Mouse (Mus musculus): ENCODE data around the gene Ctsh.
"Not testable (repeated sequence)": the region's sequence is repeated elsewhere in the genome, so short reads cannot be mapped to it uniquely, and the experiment has no call there.

Ctsh gene

DNA sequence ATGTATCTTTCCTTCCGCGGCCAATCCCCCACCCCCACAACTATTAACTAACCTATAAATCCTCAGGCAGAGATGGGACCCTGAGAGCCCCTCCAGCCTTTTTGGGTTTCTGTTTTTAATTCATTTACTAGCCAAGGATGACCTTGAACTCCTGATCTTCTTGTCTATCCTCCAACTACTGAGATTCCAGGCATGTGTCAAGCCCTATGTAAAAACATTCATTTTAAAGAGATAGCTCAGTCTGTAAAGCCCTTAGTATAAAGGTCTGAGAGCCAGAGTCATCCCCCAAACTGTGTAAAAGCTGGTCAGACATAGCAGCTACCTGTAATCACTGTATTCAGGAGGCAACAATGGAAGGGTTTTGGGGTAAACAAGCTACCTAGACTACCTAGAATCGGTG lies 2.0 kb downstream of the Ctsh start:
- no peak for ATAC-seq (ENCODE audit: insufficient number of reproducible peaks, low FRiP score, low TSS enrichment)

GRCm38 (mm10) chr9:90056716-90057115 lies 2.8 kb downstream of the Ctsh start:
- ATAC-seq (ENCODE audit: insufficient number of reproducible peaks, low FRiP score, low TSS enrichment): no peak

- ATAC-seq (ENCODE audit: insufficient number of reproducible peaks, low FRiP score, low TSS enrichment): no peak
Measured at GRCm38 (mm10) chr9:90059828-90060573, 6.0 kb downstream of the Ctsh start.

GRCm38 (mm10) chr9:90060574-90060875 lies 6.6 kb downstream of the Ctsh start:
- ATAC-seq (ENCODE audit: insufficient number of reproducible peaks, low FRiP score, low TSS enrichment): no peak

- ATAC-seq (ENCODE audit: insufficient number of reproducible peaks, low FRiP score, low TSS enrichment): not testable (repeated sequence)
Measured at GRCm38 (mm10) chr9:90060932-90061331, 7.0 kb downstream of the Ctsh start.

- no peak for ATAC-seq (ENCODE audit: insufficient number of reproducible peaks, low FRiP score, low TSS enrichment)
Measured at GRCm38 (mm10) chr9:90067341-90067740, 13.4 kb downstream of the Ctsh start.

- ATAC-seq (ENCODE audit: insufficient number of reproducible peaks, low FRiP score, low TSS enrichment): no peak
Measured at GRCm38 (mm10) chr9:90068786-90069185, 14.8 kb downstream of the Ctsh start.

DNA sequence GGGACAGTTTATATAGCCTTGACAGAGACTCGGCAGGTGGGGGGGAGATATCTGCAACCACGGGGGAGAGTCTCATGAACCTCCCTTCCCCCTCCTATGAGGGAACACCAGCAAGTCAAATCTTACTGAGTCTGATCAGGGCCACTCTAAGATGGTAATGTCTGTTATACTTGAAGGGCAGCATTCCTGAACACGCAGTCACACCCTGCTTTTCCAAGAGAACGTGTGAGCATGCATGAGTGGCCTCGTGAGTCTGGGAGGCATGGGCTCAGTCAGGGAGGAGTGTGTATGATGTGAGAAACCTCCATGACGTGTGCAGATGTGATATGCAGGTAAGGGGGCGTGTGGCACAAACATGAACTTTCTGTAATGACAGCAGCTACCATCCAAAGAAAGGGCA lies 15.5 kb downstream of the Ctsh start:
- no peak for ATAC-seq (ENCODE audit: insufficient number of reproducible peaks, low FRiP score, low TSS enrichment)

- ATAC-seq (ENCODE audit: insufficient number of reproducible peaks, low FRiP score, low TSS enrichment): no peak
Measured at GRCm38 (mm10) chr9:90070174-90070573, 16.2 kb downstream of the Ctsh start.

- ATAC-seq (ENCODE audit: insufficient number of reproducible peaks, low FRiP score, low TSS enrichment): no peak
Measured at GRCm38 (mm10) chr9:90075336-90075735, 21.4 kb downstream of the Ctsh start.

DNA sequence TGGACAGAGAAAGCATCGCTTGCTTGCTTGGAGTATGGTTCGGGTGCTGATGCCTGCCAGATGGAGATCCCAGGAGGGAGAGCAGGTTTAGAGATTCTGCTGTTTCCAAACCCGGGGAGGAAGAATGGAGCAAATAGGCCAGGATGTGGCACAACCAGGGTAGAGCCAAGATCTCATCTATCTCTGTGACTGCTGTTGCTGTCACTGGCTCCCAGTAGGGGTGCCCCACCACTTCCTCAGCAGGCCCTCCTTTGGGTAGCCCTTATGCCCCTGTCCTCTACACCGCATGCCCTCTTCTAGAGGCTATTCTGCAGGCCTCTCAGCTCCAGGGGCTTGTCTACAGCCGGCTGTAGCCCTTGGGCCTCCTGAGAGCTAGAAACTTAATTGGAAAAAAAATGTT lies 22.2 kb downstream of the Ctsh start:
- ATAC-seq (ENCODE audit: insufficient number of reproducible peaks, low FRiP score, low TSS enrichment): no peak

GRCm38 (mm10) chr9:90076849-90077461 lies 23.0 kb downstream of the Ctsh start:
- no peak for ATAC-seq (ENCODE audit: insufficient number of reproducible peaks, low FRiP score, low TSS enrichment)

DNA sequence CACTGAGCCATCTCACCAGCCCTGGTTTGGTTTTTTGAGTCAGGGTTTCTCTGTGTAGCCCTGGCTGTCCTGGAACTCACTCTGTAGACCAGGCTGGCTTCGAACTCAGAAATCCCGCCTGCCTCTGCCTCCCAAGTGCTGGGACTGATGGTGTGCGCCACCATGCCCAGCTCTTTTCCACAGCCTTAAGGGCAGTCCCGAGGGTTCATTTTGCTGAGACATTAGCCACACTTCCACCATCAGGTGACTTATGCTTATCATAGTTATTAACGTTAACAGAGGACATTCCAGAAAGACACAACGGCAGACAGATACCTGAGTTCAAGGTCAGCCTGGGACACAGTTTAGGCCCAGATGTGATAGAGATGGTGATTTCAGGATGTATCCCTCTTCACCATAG lies 28.0 kb downstream of the Ctsh start:
- ATAC-seq (ENCODE audit: insufficient number of reproducible peaks, low FRiP score, low TSS enrichment): not testable (repeated sequence)

DNA sequence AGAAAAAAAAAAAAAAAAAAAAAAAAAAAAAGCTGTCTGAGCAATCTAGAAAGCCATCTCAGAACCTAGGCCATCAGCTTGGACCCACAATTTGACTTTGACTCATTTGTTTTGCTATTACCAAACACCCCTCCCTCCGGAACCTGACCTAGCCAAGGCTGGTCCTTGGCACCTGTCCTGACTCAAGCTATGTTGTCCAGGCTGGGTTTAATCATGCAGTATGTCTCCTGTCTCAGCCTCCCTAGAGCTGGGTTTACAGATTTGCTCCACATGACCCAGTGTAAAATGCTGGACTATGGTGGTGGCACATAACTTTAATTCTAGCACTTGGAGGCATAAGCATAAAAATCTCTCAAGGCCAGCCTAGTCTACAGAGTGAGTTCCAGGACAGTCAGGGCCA lies 29.0 kb downstream of the Ctsh start:
- ATAC-seq (ENCODE audit: insufficient number of reproducible peaks, low FRiP score, low TSS enrichment): no peak

- ATAC-seq (ENCODE audit: insufficient number of reproducible peaks, low FRiP score, low TSS enrichment): no peak
Measured at GRCm38 (mm10) chr9:90084152-90084551, 30.2 kb downstream of the Ctsh start.

DNA sequence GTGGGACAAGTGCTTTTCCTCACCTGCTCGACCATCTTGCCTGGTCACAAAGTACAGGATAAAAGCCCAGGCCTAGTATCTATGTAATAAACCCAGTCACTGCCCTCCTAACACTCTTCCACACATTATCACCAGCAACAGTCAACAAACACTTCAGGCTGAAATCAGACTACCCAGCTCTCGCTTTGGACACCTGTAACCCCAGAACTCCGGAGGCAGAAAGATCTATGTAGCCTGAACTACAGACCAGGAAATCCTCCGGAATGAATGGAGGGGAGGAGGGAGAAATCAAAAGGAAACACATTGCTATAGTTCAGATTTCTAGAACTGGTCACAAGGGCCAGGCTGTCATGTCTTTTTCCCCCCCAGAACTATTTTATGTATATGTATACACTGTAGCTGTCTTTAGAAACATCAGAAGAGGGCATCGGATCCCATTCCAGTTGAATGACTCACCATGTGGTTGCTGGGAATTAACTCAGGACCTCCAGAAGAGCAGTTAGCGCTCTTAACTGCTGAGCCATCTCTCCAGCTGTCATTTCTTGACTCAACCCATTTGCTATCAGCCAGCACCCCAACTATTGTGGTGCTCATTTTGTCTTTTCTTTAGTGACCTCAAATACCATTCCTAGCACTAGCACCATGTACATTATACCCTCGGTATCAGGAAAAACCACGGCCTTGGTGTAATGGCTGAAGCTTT lies 31.0 kb downstream of the Ctsh start:
- ATAC-seq (ENCODE audit: insufficient number of reproducible peaks, low FRiP score, low TSS enrichment): no peak

DNA sequence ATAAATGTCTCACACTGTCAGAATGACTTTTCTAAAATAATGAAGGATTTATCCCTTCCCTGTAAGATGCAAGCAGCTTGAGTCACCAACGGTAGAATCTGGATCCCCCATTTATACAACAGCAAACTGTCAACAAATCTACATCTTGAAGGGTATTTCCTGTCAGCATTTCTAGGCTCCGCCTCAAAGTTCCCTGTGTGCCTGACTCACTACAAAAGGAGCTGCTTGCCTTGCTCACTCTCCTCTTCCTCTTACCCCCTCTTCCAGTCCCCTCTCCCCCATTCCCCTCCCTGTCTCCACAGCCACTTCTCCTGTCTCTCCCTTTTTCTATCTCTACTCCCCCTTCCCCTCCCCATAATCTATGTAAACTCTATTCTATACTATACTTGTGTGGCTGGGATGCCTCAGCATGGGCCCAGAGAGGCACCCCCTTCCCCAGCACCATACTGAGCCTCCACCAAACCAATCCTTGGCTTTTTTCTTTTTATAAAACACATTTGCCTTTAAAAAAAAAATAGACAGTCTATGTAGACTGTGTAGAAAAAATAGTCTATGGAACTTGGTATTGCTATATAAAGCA lies 34.0 kb downstream of the Ctsh start:
- ATAC-seq (ENCODE audit: insufficient number of reproducible peaks, low FRiP score, low TSS enrichment): no peak

DNA sequence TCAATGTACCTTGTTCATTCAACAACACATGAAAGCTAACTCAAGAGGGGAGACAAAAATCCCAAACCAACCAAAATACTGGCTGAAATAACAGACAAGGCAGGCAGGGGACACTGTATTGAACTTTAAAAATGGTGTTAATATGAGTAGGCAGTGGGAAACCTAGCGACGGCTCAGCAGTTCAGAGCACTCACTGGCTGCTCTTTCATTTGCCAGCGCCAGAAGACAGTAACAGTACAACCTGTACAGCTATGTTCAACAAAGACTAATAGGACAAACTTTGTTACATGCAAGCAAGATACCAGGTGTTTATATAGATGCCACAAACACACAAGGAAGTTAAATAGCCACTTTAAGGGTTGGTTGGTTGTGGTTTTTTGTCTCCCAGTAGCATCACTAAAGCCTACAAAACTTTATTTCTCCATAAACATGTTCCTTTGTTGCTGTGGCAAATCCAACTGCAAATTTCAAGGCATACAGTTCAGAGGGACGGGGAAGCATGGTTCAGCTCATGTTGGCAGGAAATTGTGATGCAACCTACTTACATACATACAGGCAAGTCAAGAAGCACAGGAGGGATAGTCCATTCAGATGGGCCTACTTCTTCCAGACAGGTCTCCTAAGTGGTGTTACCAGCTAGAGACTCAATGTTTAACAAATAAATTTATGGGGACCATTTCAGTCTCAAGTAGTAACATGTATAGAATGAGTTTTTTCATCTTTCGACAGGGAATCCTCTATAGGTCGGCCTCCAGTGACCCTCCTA lies 35.6 kb downstream of the Ctsh start:
- ATAC-seq (ENCODE audit: insufficient number of reproducible peaks, low FRiP score, low TSS enrichment): no peak

- ATAC-seq (ENCODE audit: insufficient number of reproducible peaks, low FRiP score, low TSS enrichment): no peak
Measured at GRCm38 (mm10) chr9:90098934-90099333, 45.0 kb downstream of the Ctsh start.

DNA sequence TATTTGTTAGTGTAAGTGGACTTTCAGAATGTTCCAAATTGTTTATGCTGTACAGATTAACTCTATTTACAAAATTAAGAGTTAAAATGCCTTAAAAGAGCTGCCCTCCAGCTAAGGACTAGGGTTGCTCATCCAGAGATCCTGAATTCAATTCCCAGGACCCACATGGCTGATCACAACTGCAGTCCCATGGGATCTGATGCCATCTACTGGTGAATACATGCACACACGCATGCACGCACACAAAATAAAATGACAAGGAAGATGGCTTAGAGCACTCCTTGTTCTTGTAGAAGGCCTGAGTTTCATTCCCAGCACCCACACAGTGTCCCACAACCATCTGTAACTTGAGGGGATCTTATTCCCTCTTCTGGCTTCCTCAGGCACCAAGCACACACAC lies 46.8 kb downstream of the Ctsh start:
- no peak for ATAC-seq (ENCODE audit: insufficient number of reproducible peaks, low FRiP score, low TSS enrichment)

DNA sequence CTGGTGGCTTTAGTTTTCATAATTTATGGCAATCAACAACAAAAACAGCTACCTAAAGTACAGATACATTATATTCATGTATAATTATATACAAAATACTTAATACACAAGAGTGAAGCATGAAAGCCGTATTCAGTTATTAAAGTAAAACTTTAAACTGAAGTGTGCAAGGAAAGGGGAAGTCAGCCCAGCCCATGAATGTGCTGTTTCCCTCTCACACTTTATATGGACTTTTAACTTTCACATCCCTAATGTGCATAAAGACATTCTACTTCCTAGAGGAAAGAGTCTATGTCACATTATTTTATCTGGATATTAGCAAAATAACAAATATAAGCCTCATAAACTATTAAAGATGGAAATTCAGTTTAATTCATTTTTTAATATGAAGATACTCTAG lies 51.5 kb downstream of the Ctsh start:
- ATAC-seq (ENCODE audit: insufficient number of reproducible peaks, low FRiP score, low TSS enrichment): no peak

Data from cerebellum, adult (tissue).